Mouse (Mus musculus) spleen, adult 2 months (tissue): ENCODE measurements around the gene Slc22a20.

Source experiments
- CTCF ChIP-seq: fragments of 200-500 bp; IDR thresholded peaks from 2 replicates; pipeline ENCODE4 v1.5.1; 2011; ENCODE audit warnings: mild to moderate bottlenecking, inconsistent platforms; ENCODE audit not compliant: insufficient read depth, insufficient read length, insufficient replicate concordance; ENCODE audit errors: extremely low read depth
- POLR2A ChIP-seq: fragments of 200-500 bp; IDR thresholded peaks from 2 replicates; pipeline ENCODE4 v1.6.1; 2011; ENCODE audit warnings: low read depth, low read length, inconsistent platforms

DNA sequence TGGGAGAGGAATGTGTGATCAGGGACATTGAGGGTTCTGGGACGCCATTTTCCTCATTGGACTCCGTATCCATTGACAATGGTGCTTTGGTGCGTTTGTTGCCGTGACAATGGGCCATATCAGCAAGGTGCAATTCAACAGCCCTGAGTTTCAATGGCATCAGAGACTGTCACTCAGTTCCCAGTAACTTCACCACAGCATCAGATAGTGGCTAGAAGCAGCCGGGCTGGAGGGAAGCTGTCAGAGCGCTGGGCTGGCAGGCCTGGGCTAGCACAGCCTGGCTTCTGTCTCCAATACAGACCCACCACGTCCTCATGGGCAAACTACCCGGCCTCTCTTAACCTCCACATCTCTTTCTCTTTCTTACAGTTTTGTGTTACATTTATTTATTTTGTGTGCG lies 5.5 kb downstream of the Slc22a20 start:
- TF ChIP-seq POLR2A (no peak), CTCF (no peak)
